Mouse (Mus musculus): ENCODE results near the gene Gm28576.
"Not testable (repeated sequence)": the region's sequence is repeated elsewhere in the genome, so short reads cannot be mapped to it uniquely, and the experiment has no call there.

The Gm28576 gene

DNA sequence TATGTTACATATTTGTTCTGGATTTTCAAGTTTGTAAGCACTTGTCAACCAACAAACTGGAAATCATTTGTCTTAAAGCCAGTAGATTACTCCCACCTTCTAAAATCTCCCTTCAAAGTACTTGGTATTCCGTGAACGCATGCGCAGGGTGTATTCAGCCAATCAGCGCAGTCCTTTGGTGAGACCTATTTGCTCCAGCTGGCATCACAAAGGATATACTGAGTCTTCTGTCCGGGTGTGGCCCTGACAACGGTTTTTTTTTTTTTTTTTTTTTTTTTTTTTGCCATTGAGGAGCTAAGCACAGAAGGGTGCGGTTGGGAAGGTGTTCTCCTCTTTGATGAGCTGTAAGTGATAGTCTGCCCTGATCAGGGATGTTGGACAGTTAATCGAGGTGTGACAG, at the start of gene Gm28576:
TSS of gene Gm28576 (plus strand) at position 301 of the 400 bp plus-strand sequence.
- not testable (repeated sequence) for DNase-seq (ENCODE audit: low read depth, low spot score)
